Mouse (Mus musculus) heart, postnatal 0 days (tissue): ENCODE measurements at regions not wholly inside any gene's neighbourhood (a gene's known extent, or its start where the extent isn't known, plus 50 kb on each side); places are given as distances from the start of the nearest gene placed in this dataset.

ENCODE experiments used
- CTCF ChIP-seq: IDR thresholded peaks from 2 replicates; pipeline ENCODE4 v1.5.1; 2016; ENCODE audit warnings: antibody characterized with exemption, control low read depth, low read depth
- EP300 ChIP-seq: IDR thresholded peaks from 2 replicates; pipeline ENCODE4 v1.6.1; 2016; ENCODE audit warnings: antibody characterized with exemption, low read depth

DNA sequence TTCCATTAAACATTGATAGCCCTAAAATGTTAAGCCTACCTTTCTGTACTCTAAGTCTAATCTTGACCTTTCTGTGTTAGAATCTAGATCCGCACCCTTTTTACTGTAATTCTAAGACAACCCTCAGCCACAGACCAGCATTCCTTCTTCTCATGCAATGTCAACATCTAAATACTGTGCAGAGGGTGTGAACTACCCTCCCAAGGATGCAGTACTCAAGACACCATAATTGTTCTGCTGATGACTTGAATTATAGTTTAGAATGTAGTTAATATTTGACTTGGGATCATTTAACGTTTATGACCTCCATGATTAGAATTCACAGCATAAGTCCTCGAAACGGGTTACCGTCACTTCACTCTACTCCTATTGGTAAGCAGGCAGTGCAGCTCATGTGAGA, 139.2 kb downstream of the Tpbg start:
- TF ChIP-seq EP300: no peak
- no peak for TF ChIP-seq CTCF
